Mouse (Mus musculus): ENCODE results near the gene Pgd. TPM values are rescaled to one million over a fixed set of nuclear protein-coding genes. Genes with fewer than 3 reads are reported as not detected.

Gene Pgd
- polyA plus RNA-seq, 1 experiment from 2014 or later = 108 TPM

GRCm38 (mm10) chr4:149191103-149191502, 24.5 kb upstream of the Pgd start:
- no peaks in the 10 kb centered on the region for H3K27me3 ChIP-seq (ENCODE audit: control insufficient read depth, insufficient read depth, low read depth, low read length)
- no peak overlapping the region for H3K27ac ChIP-seq (ENCODE audit: low read length)
- H3K4me3 ChIP-seq (ENCODE audit: low read length) = no peak overlapping the region
- no peak overlapping the region for H3K4me2 ChIP-seq (ENCODE audit: low read depth, low read length)
- H3K36me3 ChIP-seq (ENCODE audit: control insufficient read depth, insufficient read depth, low read length) = peaks cover 10% of the 10 kb centered on the region; the same call in 1 of the 2 replicates
- no peaks in the 10 kb centered on the region for H3K9me3 ChIP-seq (ENCODE audit: control insufficient read depth, low read length)
- 58% methylated on average over 7 of the region's 7 CpGs for WGBS
- no peak for ATAC-seq (ENCODE audit: low read depth)
- H3K4me1 ChIP-seq (replicated peaks; ENCODE audit: control insufficient read depth, insufficient read depth, low read length) = no peaks in the 10 kb centered on the region
- H3K9ac ChIP-seq (ENCODE audit: low read length) = no peak overlapping the region

GRCm38 (mm10) chr4:149188563-149188962, 22.0 kb upstream of the Pgd start:
- Histone ChIP-seq H3K9me3 (ENCODE audit: control insufficient read depth, low read length) (no peaks in the 10 kb centered on the region), H3K4me1 (replicated peaks; ENCODE audit: control insufficient read depth, insufficient read depth, low read length) (no peaks in the 10 kb centered on the region), H3K27me3 (ENCODE audit: control insufficient read depth, insufficient read depth, low read depth, low read length) (no peaks in the 10 kb centered on the region), H3K4me3 (ENCODE audit: low read length) (no peak overlapping the region), H3K27ac (ENCODE audit: low read length) (no peak overlapping the region), H3K9ac (ENCODE audit: low read length) (no peak overlapping the region), H3K36me3 (ENCODE audit: control insufficient read depth, insufficient read depth, low read length) (peaks cover 15% of the 10 kb centered on the region), H3K4me2 (ENCODE audit: low read depth, low read length) (no peak overlapping the region)
- ATAC-seq (ENCODE audit: low read depth) = no peak
- 93% methylated on average over 2 of the region's 2 CpGs for WGBS

- H3K27me3 ChIP-seq (ENCODE audit: control insufficient read depth, insufficient read depth, low read depth, low read length) = no peaks in the 10 kb centered on the region
- peaks cover 22% of the 10 kb centered on the region for H3K36me3 ChIP-seq (ENCODE audit: control insufficient read depth, insufficient read depth, low read length)
- no peaks in the 10 kb centered on the region for H3K9me3 ChIP-seq (ENCODE audit: control insufficient read depth, low read length)
- no peak overlapping the region for H3K27ac ChIP-seq (ENCODE audit: low read length)
- no peak overlapping the region for H3K4me2 ChIP-seq (ENCODE audit: low read depth, low read length)
- ATAC-seq (ENCODE audit: low read depth) = no peak
- no peak overlapping the region for H3K9ac ChIP-seq (ENCODE audit: low read length)
- H3K4me1 ChIP-seq (replicated peaks; ENCODE audit: control insufficient read depth, insufficient read depth, low read length) = 0 out of 2 replicates have a peak, but pooled peaks cover 4% of the 10 kb centered on the region
- 61% methylated on average over 4 of the region's 4 CpGs for WGBS
- no peak overlapping the region for H3K4me3 ChIP-seq (ENCODE audit: low read length)
Observed at GRCm38 (mm10) chr4:149182755-149183154, 16.2 kb upstream of the Pgd start.

GRCm38 (mm10) chr4:149182192-149182591, 15.6 kb upstream of the Pgd start:
- Histone ChIP-seq H3K36me3 (ENCODE audit: control insufficient read depth, insufficient read depth, low read length) (peaks cover 20% of the 10 kb centered on the region), H3K4me1 (replicated peaks; ENCODE audit: control insufficient read depth, insufficient read depth, low read length) (peaks cover 6% of the 10 kb centered on the region; the same call in 1 of the 2 replicates), H3K4me3 (ENCODE audit: low read length) (no peak overlapping the region), H3K4me2 (ENCODE audit: low read depth, low read length) (no peak overlapping the region), H3K9ac (ENCODE audit: low read length) (no peak overlapping the region), H3K27me3 (ENCODE audit: control insufficient read depth, insufficient read depth, low read depth, low read length) (no peaks in the 10 kb centered on the region), H3K27ac (ENCODE audit: low read length) (no peak overlapping the region), H3K9me3 (ENCODE audit: control insufficient read depth, low read length) (no peaks in the 10 kb centered on the region)
- peak; percentile 63 for ATAC-seq (ENCODE audit: low read depth)
- WGBS = 67% methylated on average over 7 of the region's 7 CpGs

GRCm38 (mm10) chr4:149179573-149179972, 13.0 kb upstream of the Pgd start:
- H3K4me3 ChIP-seq (ENCODE audit: low read length) = no peak overlapping the region
- ATAC-seq (ENCODE audit: low read depth) = peak; percentile 79
- peaks cover 6% of the 10 kb centered on the region; the same call in 1 of the 2 replicates for H3K4me1 ChIP-seq (replicated peaks; ENCODE audit: control insufficient read depth, insufficient read depth, low read length)
- H3K9ac ChIP-seq (ENCODE audit: low read length) = no peak overlapping the region
- no peak overlapping the region for H3K4me2 ChIP-seq (ENCODE audit: low read depth, low read length)
- 43% methylated on average over 4 of the region's 4 CpGs for WGBS
- no peaks in the 10 kb centered on the region for H3K27me3 ChIP-seq (ENCODE audit: control insufficient read depth, insufficient read depth, low read depth, low read length)
- H3K36me3 ChIP-seq (ENCODE audit: control insufficient read depth, insufficient read depth, low read length) = peaks cover 18% of the 10 kb centered on the region
- H3K27ac ChIP-seq (ENCODE audit: low read length) = peak overlapping the region; percentile 28
- no peaks in the 10 kb centered on the region for H3K9me3 ChIP-seq (ENCODE audit: control insufficient read depth, low read length)

- H3K9ac ChIP-seq (ENCODE audit: low read length) = no peak overlapping the region
- H3K4me3 ChIP-seq (ENCODE audit: low read length) = no peak overlapping the region
- ATAC-seq (ENCODE audit: low read depth) = peak; percentile 66
- peak overlapping the region; percentile 28 for H3K27ac ChIP-seq (ENCODE audit: low read length)
- peaks cover 6% of the 10 kb centered on the region; the same call in 1 of the 2 replicates for H3K4me1 ChIP-seq (replicated peaks; ENCODE audit: control insufficient read depth, insufficient read depth, low read length)
- no peak overlapping the region for H3K4me2 ChIP-seq (ENCODE audit: low read depth, low read length)
- H3K9me3 ChIP-seq (ENCODE audit: control insufficient read depth, low read length) = no peaks in the 10 kb centered on the region
- no peaks in the 10 kb centered on the region for H3K27me3 ChIP-seq (ENCODE audit: control insufficient read depth, insufficient read depth, low read depth, low read length)
- 60% methylated on average over 7 of the region's 7 CpGs for WGBS
- peaks cover 18% of the 10 kb centered on the region for H3K36me3 ChIP-seq (ENCODE audit: control insufficient read depth, insufficient read depth, low read length)
Observed at GRCm38 (mm10) chr4:149179160-149179559, 12.6 kb upstream of the Pgd start.

GRCm38 (mm10) chr4:149178328-149178727, 11.8 kb upstream of the Pgd start:
- Histone ChIP-seq H3K4me1 (replicated peaks; ENCODE audit: control insufficient read depth, insufficient read depth, low read length) (peaks cover 6% of the 10 kb centered on the region; the same call in 1 of the 2 replicates), H3K9me3 (ENCODE audit: control insufficient read depth, low read length) (no peaks in the 10 kb centered on the region), H3K4me2 (ENCODE audit: low read depth, low read length) (no peak overlapping the region), H3K27me3 (ENCODE audit: control insufficient read depth, insufficient read depth, low read depth, low read length) (no peaks in the 10 kb centered on the region), H3K4me3 (ENCODE audit: low read length) (no peak overlapping the region), H3K36me3 (ENCODE audit: control insufficient read depth, insufficient read depth, low read length) (peaks cover 14% of the 10 kb centered on the region), H3K9ac (ENCODE audit: low read length) (no peak overlapping the region), H3K27ac (ENCODE audit: low read length) (no peak overlapping the region)
- WGBS = 76% methylated on average over 7 of the region's 7 CpGs
- no peak for ATAC-seq (ENCODE audit: low read depth)

GRCm38 (mm10) chr4:149177046-149177445, 10.5 kb upstream of the Pgd start:
- Histone ChIP-seq H3K36me3 (ENCODE audit: control insufficient read depth, insufficient read depth, low read length) (peaks cover 11% of the 10 kb centered on the region), H3K9ac (ENCODE audit: low read length) (no peak overlapping the region), H3K9me3 (ENCODE audit: control insufficient read depth, low read length) (no peaks in the 10 kb centered on the region), H3K27ac (ENCODE audit: low read length) (no peak overlapping the region), H3K27me3 (ENCODE audit: control insufficient read depth, insufficient read depth, low read depth, low read length) (no peaks in the 10 kb centered on the region), H3K4me1 (replicated peaks; ENCODE audit: control insufficient read depth, insufficient read depth, low read length) (peaks cover 16% of the 10 kb centered on the region), H3K4me2 (ENCODE audit: low read depth, low read length) (no peak overlapping the region), H3K4me3 (ENCODE audit: low read length) (no peak overlapping the region)
- WGBS = 44% methylated on average over 5 of the region's 5 CpGs
- no peak for ATAC-seq (ENCODE audit: low read depth)

- H3K9me3 ChIP-seq (ENCODE audit: control insufficient read depth, low read length) = no peaks in the 10 kb centered on the region
- no peak overlapping the region for H3K9ac ChIP-seq (ENCODE audit: low read length)
- H3K27me3 ChIP-seq (ENCODE audit: control insufficient read depth, insufficient read depth, low read depth, low read length) = no peaks in the 10 kb centered on the region
- no peak overlapping the region for H3K4me3 ChIP-seq (ENCODE audit: low read length)
- ATAC-seq (ENCODE audit: low read depth) = no peak
- WGBS = 72% methylated on average over 6 of the region's 6 CpGs
- H3K36me3 ChIP-seq (ENCODE audit: control insufficient read depth, insufficient read depth, low read length) = peaks cover 8% of the 10 kb centered on the region
- no peak overlapping the region for H3K27ac ChIP-seq (ENCODE audit: low read length)
- no peak overlapping the region for H3K4me2 ChIP-seq (ENCODE audit: low read depth, low read length)
- H3K4me1 ChIP-seq (replicated peaks; ENCODE audit: control insufficient read depth, insufficient read depth, low read length) = peaks cover 19% of the 10 kb centered on the region
Observed at GRCm38 (mm10) chr4:149176645-149177044, 10.1 kb upstream of the Pgd start.

GRCm38 (mm10) chr4:149173661-149174060, 7.1 kb upstream of the Pgd start:
- Histone ChIP-seq H3K27me3 (ENCODE audit: control insufficient read depth, insufficient read depth, low read depth, low read length) (no peaks in the 10 kb centered on the region), H3K4me2 (ENCODE audit: low read depth, low read length) (no peak overlapping the region), H3K9me3 (ENCODE audit: control insufficient read depth, low read length) (no peaks in the 10 kb centered on the region), H3K4me1 (replicated peaks; ENCODE audit: control insufficient read depth, insufficient read depth, low read length) (peaks cover 15% of the 10 kb centered on the region), H3K36me3 (ENCODE audit: control insufficient read depth, insufficient read depth, low read length) (no peaks in the 10 kb centered on the region), H3K27ac (ENCODE audit: low read length) (no peak overlapping the region), H3K9ac (ENCODE audit: low read length) (no peak overlapping the region), H3K4me3 (ENCODE audit: low read length) (no peak overlapping the region)
- WGBS = 74% methylated on average over 6 of the region's 6 CpGs
- ATAC-seq (ENCODE audit: low read depth) = no peak

Data from lung, embryonic 16.5 days (tissue).